In the genomic region with DNA sequence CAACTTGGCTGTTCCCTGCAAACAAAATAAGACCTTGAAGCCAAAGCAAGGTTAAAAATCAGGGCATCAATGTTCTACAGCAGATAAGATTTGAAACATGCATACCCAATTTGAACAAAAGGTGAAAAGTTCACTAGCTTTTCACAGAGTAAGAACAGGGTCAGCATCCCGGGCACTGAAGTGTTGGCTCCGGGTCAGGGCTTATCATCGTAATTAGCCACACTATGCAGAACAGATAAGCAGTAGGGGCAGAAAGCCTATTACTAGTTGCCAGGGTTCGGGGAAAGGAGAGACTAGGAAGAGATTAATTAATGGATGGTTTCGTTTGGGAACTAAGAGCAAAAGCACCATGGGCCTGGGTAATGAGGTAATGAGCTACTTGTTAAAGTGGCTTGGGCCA, we compare ENCODE assay signal across 27 mouse cellular contexts.
DNase-seq lines count a peak whose midpoint lies in the region; ATAC-seq lines count a peak whose summit lies in the region.
"Had no signal": no experiment of that assay in that cellular context is flagged by ENCODE, and none has a peak within 500 bp of the region (broad histone marks: within the 10 kb centered on the region; RNA-seq: fewer than 3 reads in every experiment).

No protein-coding gene starts in this region.

- no peak overlapping the region for H3K4me2 ChIP-seq in forebrain, embryonic 12.5 days
- no peak overlapping the region for H3K4me2 ChIP-seq in forebrain, embryonic 14.5 days (ENCODE audit: low read length)
- peak overlapping the region; percentile 35 for H3K4me2 ChIP-seq in heart, embryonic 13.5 days
- no peak overlapping the region for H3K4me2 ChIP-seq in kidney, embryonic 16.5 days (replicated peaks; ENCODE audit: low read depth, low read length)
- H3K4me2 ChIP-seq: hindbrain, embryonic 12.5 days; intestine, embryonic 15.5 days; limb, embryonic 12.5 days; liver, embryonic 15.5 days; lung, embryonic 14.5 days had no signal

- no peak overlapping the region for H3K4me3 ChIP-seq in forebrain, embryonic 12.5 days (replicated peaks)
- H3K4me3 ChIP-seq in forebrain, embryonic 14.5 days (ENCODE audit: low read depth, low read length) = no peak overlapping the region
- H3K4me3 ChIP-seq in heart, embryonic 13.5 days = no peak overlapping the region
- H3K4me3 ChIP-seq in kidney, embryonic 16.5 days (ENCODE audit: low read length) = no peak overlapping the region
- H3K4me3 ChIP-seq: erythroblast, embryonic 14.5 days; hindbrain, embryonic 12.5 days; intestine, embryonic 15.5 days; layer of hippocampus, adult 2 months; left cerebral cortex, adult 2 months; limb, embryonic 12.5 days; liver, embryonic 15.5 days had no signal

- no peak overlapping the region for H3K27ac ChIP-seq in forebrain, embryonic 12.5 days
- H3K27ac ChIP-seq in forebrain, embryonic 14.5 days (ENCODE audit: low read depth, low read length) = no peak overlapping the region
- no peak overlapping the region for H3K27ac ChIP-seq in heart, embryonic 13.5 days (replicated peaks)
- no peak overlapping the region for H3K27ac ChIP-seq in kidney, embryonic 16.5 days (ENCODE audit: low read length)
- H3K27ac ChIP-seq: hindbrain, embryonic 12.5 days; hindbrain, postnatal 0 days; intestine, embryonic 15.5 days; layer of hippocampus, adult 2 months; left cerebral cortex, adult 2 months; limb, embryonic 12.5 days; liver, embryonic 15.5 days; stomach, postnatal 0 days had no signal

- no peaks in the 10 kb centered on the region for H3K9me3 ChIP-seq in forebrain, embryonic 12.5 days
- no peaks in the 10 kb centered on the region for H3K9me3 ChIP-seq in forebrain, embryonic 14.5 days (replicated peaks; ENCODE audit: control insufficient read depth, low read length)
- no peaks in the 10 kb centered on the region for H3K9me3 ChIP-seq in heart, embryonic 13.5 days
- H3K9me3 ChIP-seq in kidney, embryonic 16.5 days (ENCODE audit: low read length) = no peaks in the 10 kb centered on the region
- H3K9me3 ChIP-seq: hindbrain, embryonic 12.5 days; intestine, embryonic 15.5 days; limb, embryonic 12.5 days; liver, embryonic 15.5 days had no signal

- no peaks in the 10 kb centered on the region for H3K4me1 ChIP-seq in forebrain, embryonic 12.5 days
- no peaks in the 10 kb centered on the region for H3K4me1 ChIP-seq in forebrain, embryonic 14.5 days (ENCODE audit: control insufficient read depth, insufficient read depth, low read length)
- peaks cover 17% of the 10 kb centered on the region for H3K4me1 ChIP-seq in heart, embryonic 13.5 days
- no peaks in the 10 kb centered on the region for H3K4me1 ChIP-seq in kidney, embryonic 16.5 days (ENCODE audit: insufficient read depth, low read length)
- H3K4me1 ChIP-seq: hindbrain, embryonic 12.5 days; intestine, embryonic 15.5 days; limb, embryonic 12.5 days; liver, embryonic 15.5 days had no signal

- no peak for DNase-seq in forebrain, embryonic 14.5 days (ENCODE audit: low spot score)
- DNase-seq in heart, adult 9 months (ENCODE audit: low spot score in 2 of 2) = no peak
- no peak for DNase-seq in kidney, adult 9 months
- DNase-seq in retina, postnatal 1 day = peak; percentile 48
- no peak for DNase-seq in retina, embryonic 14.5 days (ENCODE audit: low spot score)
- DNase-seq: adrenal gland, adult 8-10 months; cerebellum, adult 2 months; cerebellum, postnatal 14 days; gastrocnemius, postnatal 14 days; lung, embryonic 14.5 days; lung, postnatal 14 days; right cerebral cortex, postnatal 4 days; thymus, postnatal 4 days had no signal

- no peak overlapping the region for H3K9ac ChIP-seq in forebrain, embryonic 12.5 days
- H3K9ac ChIP-seq in forebrain, embryonic 14.5 days (ENCODE audit: low read length) = no peak overlapping the region
- H3K9ac ChIP-seq in heart, embryonic 13.5 days = no peak overlapping the region
- no peak overlapping the region for H3K9ac ChIP-seq in kidney, embryonic 16.5 days (replicated peaks; ENCODE audit: low read length)
- H3K9ac ChIP-seq: hindbrain, embryonic 12.5 days; intestine, embryonic 15.5 days; limb, embryonic 12.5 days; liver, embryonic 15.5 days; lung, embryonic 14.5 days had no signal

- WGBS in forebrain, embryonic 12.5 days = 7% methylated on average over 5 of the region's 5 CpGs
- 4% methylated on average over 5 of the region's 5 CpGs for WGBS in forebrain, embryonic 14.5 days
- WGBS in heart, embryonic 13.5 days = 3% methylated on average over 5 of the region's 5 CpGs
- 64% methylated on average over 5 of the region's 5 CpGs for WGBS in kidney, embryonic 16.5 days

- peaks cover 4% of the 10 kb centered on the region; the same call in 1 of the 2 replicates for H3K27me3 ChIP-seq in forebrain, embryonic 12.5 days
- no peaks in the 10 kb centered on the region for H3K27me3 ChIP-seq in forebrain, embryonic 14.5 days (replicated peaks; ENCODE audit: control insufficient read depth, insufficient read depth, low read length)
- no peaks in the 10 kb centered on the region for H3K27me3 ChIP-seq in heart, embryonic 13.5 days (replicated peaks)
- no peaks in the 10 kb centered on the region for H3K27me3 ChIP-seq in kidney, embryonic 16.5 days (ENCODE audit: insufficient read depth, low read length)
- H3K27me3 ChIP-seq: hindbrain, embryonic 12.5 days; intestine, embryonic 15.5 days; limb, embryonic 12.5 days; liver, embryonic 15.5 days had no signal

- ATAC-seq in forebrain, embryonic 12.5 days (ENCODE audit: low FRiP score) = peak; percentile 39
- no peak for ATAC-seq in forebrain, embryonic 14.5 days
- no peak for ATAC-seq in heart, embryonic 13.5 days (ENCODE audit: extremely low read depth, insufficient number of reproducible peaks, low FRiP score, low TSS enrichment)
- ATAC-seq in kidney, embryonic 16.5 days (ENCODE audit: low FRiP score, low TSS enrichment) = peak; percentile 46; the same call in 1 of the 2 replicates
- ATAC-seq: hindbrain, postnatal 0 days; intestine, embryonic 15.5 days; midbrain, embryonic 16.5 days had no signal

- no peaks in the 10 kb centered on the region for H3K36me3 ChIP-seq in forebrain, embryonic 12.5 days (replicated peaks)
- no peaks in the 10 kb centered on the region for H3K36me3 ChIP-seq in forebrain, embryonic 14.5 days (ENCODE audit: control insufficient read depth, insufficient read depth, low read length)
- H3K36me3 ChIP-seq in heart, embryonic 13.5 days = no peaks in the 10 kb centered on the region
- H3K36me3 ChIP-seq in kidney, embryonic 16.5 days (ENCODE audit: insufficient read depth, low read length) = no peaks in the 10 kb centered on the region
- H3K36me3 ChIP-seq: G1E; hindbrain, embryonic 12.5 days; intestine, embryonic 15.5 days; limb, embryonic 12.5 days; liver, embryonic 15.5 days had no signal

Comparison
In these comparisons a context has a peak if more than half of its experiments do, and no peak if none do; other contexts are left out.
1. ATAC-seq: peak in forebrain, embryonic 12.5 days (single experiment) and kidney, embryonic 16.5 days (single experiment); none in forebrain, embryonic 14.5 days (single experiment) and heart, embryonic 13.5 days (single experiment).